10 mouse cellular contexts compared by ENCODE assay signal in the genomic region with DNA sequence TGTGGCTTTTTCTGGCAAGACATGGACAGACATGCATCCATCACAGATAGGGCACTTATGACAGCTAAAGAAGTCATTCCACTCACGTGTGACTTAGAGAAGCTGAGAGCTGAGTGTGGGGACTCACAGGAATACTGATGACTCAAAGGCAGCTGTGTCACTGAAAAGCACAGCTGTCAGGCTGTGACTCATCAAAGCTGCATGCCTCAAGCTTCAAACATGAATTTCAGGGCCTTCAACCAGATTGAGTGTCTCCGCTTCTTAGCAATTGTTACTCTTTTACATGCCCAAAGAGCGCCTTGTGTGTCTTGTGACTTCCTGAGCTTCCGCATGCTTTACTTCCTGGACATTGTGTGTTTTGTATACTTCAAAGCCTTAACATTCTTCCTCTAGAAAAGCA.
DNase-seq lines count a peak whose midpoint lies in the region; ATAC-seq and TF ChIP-seq lines count a peak whose summit lies in the region.
"Had no signal": no experiment of that assay in that cellular context is flagged by ENCODE, and none has a peak within 500 bp of the region (broad histone marks: within the 10 kb centered on the region; RNA-seq: fewer than 3 reads in every experiment).

No protein-coding gene starts in this region.

- H3K27ac ChIP-seq in liver, embryonic 16.5 days (ENCODE audit: low read length) = no peak overlapping the region
- H3K27ac ChIP-seq in kidney, embryonic 16.5 days (ENCODE audit: low read length) = no peak overlapping the region
- H3K27ac ChIP-seq: heart, embryonic 13.5 days; liver, embryonic 15.5 days had no signal

- WGBS in liver, embryonic 16.5 days (ENCODE audit: insufficient replicate concordance) = 53% methylated on average over 4 of the region's 4 CpGs
- 67% methylated on average over 4 of the region's 4 CpGs for WGBS in kidney, embryonic 16.5 days

- no peaks in the 10 kb centered on the region for H3K4me1 ChIP-seq in liver, embryonic 16.5 days (ENCODE audit: control insufficient read depth, low read depth, low read length)
- no peaks in the 10 kb centered on the region for H3K4me1 ChIP-seq in kidney, embryonic 16.5 days (ENCODE audit: insufficient read depth, low read length)
- H3K4me1 ChIP-seq: heart, embryonic 13.5 days; liver, embryonic 15.5 days had no signal

- DNase-seq in adrenal gland, postnatal 14 days = peak; percentile 11
- no peak for DNase-seq in adrenal gland, postnatal 4 days (ENCODE audit: low spot score in 2 of 2)
- no peak for DNase-seq in liver
- DNase-seq in layer of hippocampus, adult 8-10 months (ENCODE audit: low spot score in 2 of 2) = peak; percentile 5 to 21
- DNase-seq in spleen, postnatal 36 days (ENCODE audit: low spot score in 2 of 2) = no peak

- 0 out of 2 replicates have a peak, but pooled peaks have one; percentile 13 for ATAC-seq in liver, embryonic 16.5 days (ENCODE audit: low read depth)
- ATAC-seq in kidney, embryonic 16.5 days (ENCODE audit: low FRiP score, low TSS enrichment) = no peak

- no peaks in the 10 kb centered on the region for H3K27me3 ChIP-seq in liver, embryonic 16.5 days (ENCODE audit: control insufficient read depth, insufficient read depth, low read depth, low read length)
- H3K27me3 ChIP-seq in myocyte (ENCODE audit: control insufficient read depth, insufficient read depth, insufficient read length) = no peaks in the 10 kb centered on the region
- H3K27me3 ChIP-seq in kidney, embryonic 16.5 days (ENCODE audit: insufficient read depth, low read length) = no peaks in the 10 kb centered on the region
- H3K27me3 ChIP-seq: heart, embryonic 13.5 days; liver, embryonic 15.5 days had no signal

- no peak overlapping the region for H3K4me3 ChIP-seq in liver, embryonic 16.5 days (ENCODE audit: low read depth, low read length)
- no peak overlapping the region for H3K4me3 ChIP-seq in myocyte
- no peak overlapping the region for H3K4me3 ChIP-seq in kidney, embryonic 16.5 days (ENCODE audit: low read length)
- H3K4me3 ChIP-seq: heart, embryonic 13.5 days; liver, embryonic 15.5 days had no signal

- H3K79me2 ChIP-seq in myocyte (ENCODE audit: control insufficient read depth, insufficient read depth) = no peaks in the 10 kb centered on the region

- no peaks in the 10 kb centered on the region for H3K9me3 ChIP-seq in liver, embryonic 16.5 days (replicated peaks; ENCODE audit: control insufficient read depth, low read length)
- no peaks in the 10 kb centered on the region for H3K9me3 ChIP-seq in kidney, embryonic 16.5 days (ENCODE audit: low read length)
- H3K9me3 ChIP-seq: heart, embryonic 13.5 days; liver, embryonic 15.5 days had no signal

- no peak overlapping the region for H3K9ac ChIP-seq in liver, embryonic 16.5 days (ENCODE audit: low read depth, low read length)
- H3K9ac ChIP-seq in kidney, embryonic 16.5 days (replicated peaks; ENCODE audit: low read length) = no peak overlapping the region
- H3K9ac ChIP-seq: heart, embryonic 13.5 days; liver, embryonic 15.5 days had no signal

- H3ac ChIP-seq in myocyte (ENCODE audit: control insufficient read depth, insufficient read length) = no peak overlapping the region

- no peak overlapping the region for H3K4me2 ChIP-seq in liver, embryonic 16.5 days (ENCODE audit: low read depth, low read length)
- peak overlapping the region; percentile 52 for H3K4me2 ChIP-seq in myocyte (ENCODE audit: low read depth)
- no peak overlapping the region for H3K4me2 ChIP-seq in kidney, embryonic 16.5 days (replicated peaks; ENCODE audit: low read depth, low read length)
- H3K4me2 ChIP-seq: heart, embryonic 13.5 days; liver, embryonic 15.5 days had no signal

- TF ChIP-seq POLR2A in myocyte (IDR thresholded peaks at IDR 0.05; ENCODE audit: insufficient read length, low read depth) = no peak

- H3K36me3 ChIP-seq in liver, embryonic 16.5 days (ENCODE audit: control insufficient read depth, insufficient read depth) = no peaks in the 10 kb centered on the region
- H3K36me3 ChIP-seq in myocyte (ENCODE audit: control insufficient read depth, insufficient read depth) = no peaks in the 10 kb centered on the region
- H3K36me3 ChIP-seq in kidney, embryonic 16.5 days (ENCODE audit: insufficient read depth, low read length) = no peaks in the 10 kb centered on the region
- H3K36me3 ChIP-seq: heart, embryonic 13.5 days; liver, embryonic 15.5 days had no signal

TF ChIP-seq in myocyte, 11 proteins besides CTCF, POLR2A, EP300 and RAD21:
- TF ChIP-seq MYOD1 (IDR thresholded peaks at IDR 0.05; ENCODE audit: control insufficient read depth in 1 of 3, insufficient read length in 2 of 3, low read depth in 2 of 3) (peak; percentile 82 to 98 (median 96)), USF1 (IDR thresholded peaks at IDR 0.05; ENCODE audit: low read depth) (no peak), TCF12 (IDR thresholded peaks at IDR 0.05; ENCODE audit: insufficient read depth, poor library complexity, severe bottlenecking) (peak; percentile 86), MYOG (IDR thresholded peaks at IDR 0.05; ENCODE audit: control insufficient read depth in 1 of 3, insufficient read depth in 1 of 3, insufficient read length in 2 of 3, low read depth in 2 of 3) (peak; percentile 55 to 95 (median 91)), SRF (IDR thresholded peaks at IDR 0.05; ENCODE audit: control insufficient read depth, insufficient read length, low read depth) (no peak), TCF3 (IDR thresholded peaks at IDR 0.05; ENCODE audit: insufficient read length, low read depth) (peak; percentile 84)

Comparison
In these comparisons a context has a peak if more than half of its experiments do, and no peak if none do; other contexts are left out.
1. DNase-seq: peak in adrenal gland, postnatal 14 days (single experiment) and layer of hippocampus, adult 8-10 months (2 of 2); none in adrenal gland, postnatal 4 days (0 of 2), liver (single experiment) and spleen, postnatal 36 days (0 of 2).